Mouse (Mus musculus): ENCODE data around the gene Fv1.

GRCm38 (mm10) chr4:147879456-147879855, 10.7 kb downstream of the Fv1 start:
- no peak for TF ChIP-seq CTCF (conservative IDR thresholded peaks at IDR 0.05; ENCODE audit: insufficient read depth, insufficient read length, low read depth, low read length)
- no peak for TF ChIP-seq POLR2A (IDR thresholded peaks at IDR 0.05; ENCODE audit: low read depth, low read length)
